Mouse (Mus musculus) forebrain, postnatal 0 days (tissue): ENCODE results near the gene Agrn. TPM values are rescaled to one million over a fixed set of nuclear protein-coding genes. Genes with fewer than 3 reads are reported as not detected.

Experiments used
- ATAC-seq: fragments of 200-750 bp; cut with Nextera tagmentation; 2 replicates; pipeline ENCODE4 v1.8.0; 2017; ENCODE audit warnings: mild to moderate bottlenecking, moderate library complexity
- DNase-seq: peaks from one replicate; pipeline ENCODE4 v3.0.0-alpha.2; 2015
- H3K27ac ChIP-seq: fragments of 300-500 bp; sonication (generic); 2 replicates; pipeline ENCODE4 v1.5.1; 2014; ENCODE audit warnings: low read depth, mild to moderate bottlenecking, antibody characterized with exemption, low read length, moderate library complexity, mixed read lengths
- H3K27me3 ChIP-seq: fragments of 300-500 bp; sonication (generic); 2 replicates; pipeline ENCODE4 v1.6.1; 2014; ENCODE audit warnings: mild to moderate bottlenecking, low read length, mixed read lengths; ENCODE audit not compliant: insufficient read depth
- H3K36me3 ChIP-seq: fragments of 300-500 bp; sonication (generic); 2 replicates; pipeline ENCODE4 v1.6.1; 2014; ENCODE audit warnings: mild to moderate bottlenecking, moderate library complexity; ENCODE audit not compliant: insufficient read depth
- H3K4me1 ChIP-seq: fragments of 300-500 bp; sonication (generic); 2 replicates; pipeline ENCODE4 v1.6.1; 2014; ENCODE audit warnings: antibody characterized with exemption; ENCODE audit not compliant: insufficient read depth
- H3K4me2 ChIP-seq: fragments of 300-500 bp; sonication (generic); 2 replicates; pipeline ENCODE4 v1.6.1; 2014; ENCODE audit warnings: low read depth, mild to moderate bottlenecking, moderate library complexity
- H3K4me3 ChIP-seq: fragments of 300-500 bp; sonication (generic); 2 replicates; pipeline ENCODE4 v1.5.1; 2014; ENCODE audit warnings: low read depth, low read length, mixed read lengths
- H3K9ac ChIP-seq: fragments of 300-500 bp; sonication (generic); 2 replicates; pipeline ENCODE4 v1.6.1; 2014; ENCODE audit warnings: mild to moderate bottlenecking
- H3K9me3 ChIP-seq: fragments of 300-500 bp; sonication (generic); 2 replicates; pipeline ENCODE4 v1.6.1; 2016; ENCODE audit warnings: low read length
- CTCF ChIP-seq: sonication (generic); IDR thresholded peaks from 2 replicates; pipeline ENCODE4 v1.5.1; 2016; ENCODE audit warnings: antibody characterized with exemption, control low read depth, low read depth
- WGBS: fragments of 180-500 bp; shearing (Covaris S2); extraction: QIAGEN DNeasy Blood & Tissue Kit; methylation state at CpG from one replicate; pipeline ENCODE4 v1.1.7; 2014; 5-methylcytosine and 5-hydroxymethylcytosine counted together
- polyA plus RNA-seq: library from polyadenylated mRNA; unstranded; fragments of >200 nt; fragmentation: Nextera tagmentation; extraction: Ambion mirVana; gene quantifications from 2 replicates; pipeline ENCODE4 v1.2.1, GENCODE M21; 2015
- total RNA-seq: library from RNA; depleted of rRNA; stranded (reverse); fragments of >200 nt; gene quantifications from 2 replicates; pipeline ENCODE4 v1.2.3, GENCODE M21; 2014; rRNA removed

Agrn gene
- total RNA-seq (218 and 261 TPM in 2 replicates), polyA plus RNA-seq (48.2 and 61.3 TPM in 2 replicates)

DNA sequence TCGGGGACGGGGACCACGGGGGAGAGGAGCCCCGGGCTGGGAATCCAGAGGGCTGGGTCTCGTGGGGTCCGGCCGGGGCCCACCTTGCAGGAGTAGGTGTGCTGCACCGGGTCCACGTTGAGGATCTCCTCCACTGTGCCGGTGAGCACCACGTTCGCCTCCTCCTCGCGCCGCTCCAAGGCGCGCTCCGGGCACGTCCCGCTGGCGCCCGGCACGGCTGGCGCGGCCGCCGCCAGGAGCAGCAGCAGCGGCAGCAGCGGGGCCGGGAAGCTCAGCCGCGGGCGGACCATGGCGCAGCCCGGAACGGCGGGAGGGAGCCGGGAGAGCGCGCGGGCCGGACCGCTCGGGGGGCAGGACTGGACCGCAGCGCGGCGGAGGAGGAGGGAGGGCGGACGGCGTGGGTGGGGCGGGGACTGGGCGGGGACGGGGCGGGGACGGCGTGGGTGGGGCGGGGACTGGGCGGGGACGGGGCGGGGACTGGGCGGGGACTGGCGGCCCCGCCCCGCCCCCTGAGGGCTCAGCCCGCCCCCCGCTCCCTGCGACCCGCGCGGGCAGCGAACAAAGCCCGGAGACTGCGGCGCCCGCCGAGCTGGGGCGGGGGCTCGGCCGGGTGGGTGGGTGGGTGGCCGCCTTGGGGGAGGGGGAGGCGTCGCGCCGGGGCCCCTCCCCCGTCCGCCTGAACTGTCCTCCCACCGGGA lies at the start of gene Agrn:
Gene Agrn (minus strand): TSS at position 358 of the 698 bp plus-strand sequence.
- Histone ChIP-seq H3K4me2 (peak within 1 kb of the TSS; percentile 91), H3K27ac (peak within 1 kb of the TSS; percentile 80), H3K9me3 (no peaks in the 10 kb centered on the region), H3K4me3 (peak within 1 kb of the TSS; percentile 78), H3K4me1 (peaks cover 11% of the 10 kb centered on the region), H3K36me3 (0 out of 2 replicates have a peak, but pooled peaks cover 3% of the 10 kb centered on the region), H3K27me3 (no peaks in the 10 kb centered on the region), H3K9ac (peak within 1 kb of the TSS; percentile 69)
- no peak for DNase-seq
- no peak for TF ChIP-seq CTCF
- peak; percentile 81 for ATAC-seq
- WGBS, result under 1% methylated on average over 47 of the region's 88 CpGs

DNA sequence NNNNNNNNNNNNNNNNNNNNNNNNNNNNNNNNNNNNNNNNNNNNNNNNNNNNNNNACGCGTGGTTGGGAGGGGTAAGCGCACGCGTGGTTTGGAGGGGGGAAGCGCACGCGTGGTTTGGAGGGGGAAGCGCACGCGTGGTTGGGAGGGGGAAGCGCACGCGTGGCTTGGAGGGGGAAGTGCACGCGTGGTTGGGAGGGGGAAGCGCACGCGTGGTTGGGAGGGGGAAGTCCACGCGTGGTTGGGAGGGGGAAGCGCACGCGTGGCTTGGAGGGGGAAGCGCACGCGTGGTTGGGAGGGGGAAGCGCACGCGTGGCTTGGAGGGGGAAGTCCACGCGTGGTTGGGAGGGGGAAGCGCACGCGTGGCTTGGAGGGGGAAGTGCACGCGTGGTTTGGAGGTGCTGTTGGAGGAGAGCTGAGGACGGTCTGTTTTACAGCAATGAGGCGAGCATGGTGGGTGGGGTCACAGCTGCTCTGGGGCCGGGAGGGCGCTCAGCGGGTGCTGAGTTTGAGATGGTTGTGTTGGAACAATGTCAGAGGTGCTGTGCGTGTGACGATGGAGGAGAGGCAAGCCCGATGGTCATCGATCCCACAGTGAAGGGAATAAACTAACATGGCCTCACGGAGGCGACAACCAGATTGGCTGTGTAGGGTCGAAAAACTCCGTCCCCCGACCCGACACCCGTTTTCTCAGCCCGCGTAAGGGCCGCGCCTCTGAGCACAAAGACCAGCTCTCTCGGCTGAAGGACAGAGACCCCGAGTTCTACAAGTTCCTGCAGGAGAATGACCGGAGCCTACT lies 39.6 kb upstream of the Agrn start:
- Histone ChIP-seq H3K27me3 (no peaks in the 10 kb centered on the region), H3K27ac (no peak overlapping the region), H3K4me3 (peak overlapping the region; percentile 89), H3K4me1 (peaks cover 8% of the 10 kb centered on the region; the same call in 1 of the 2 replicates), H3K4me2 (peak overlapping the region; percentile 87), H3K36me3 (peaks cover 55% of the 10 kb centered on the region), H3K9me3 (no peaks in the 10 kb centered on the region), H3K9ac (no peak overlapping the region)
- no peak for TF ChIP-seq CTCF
- 26% methylated on average over 55 of the region's 60 CpGs for WGBS
- no peak for DNase-seq
- no peak for ATAC-seq

DNA sequence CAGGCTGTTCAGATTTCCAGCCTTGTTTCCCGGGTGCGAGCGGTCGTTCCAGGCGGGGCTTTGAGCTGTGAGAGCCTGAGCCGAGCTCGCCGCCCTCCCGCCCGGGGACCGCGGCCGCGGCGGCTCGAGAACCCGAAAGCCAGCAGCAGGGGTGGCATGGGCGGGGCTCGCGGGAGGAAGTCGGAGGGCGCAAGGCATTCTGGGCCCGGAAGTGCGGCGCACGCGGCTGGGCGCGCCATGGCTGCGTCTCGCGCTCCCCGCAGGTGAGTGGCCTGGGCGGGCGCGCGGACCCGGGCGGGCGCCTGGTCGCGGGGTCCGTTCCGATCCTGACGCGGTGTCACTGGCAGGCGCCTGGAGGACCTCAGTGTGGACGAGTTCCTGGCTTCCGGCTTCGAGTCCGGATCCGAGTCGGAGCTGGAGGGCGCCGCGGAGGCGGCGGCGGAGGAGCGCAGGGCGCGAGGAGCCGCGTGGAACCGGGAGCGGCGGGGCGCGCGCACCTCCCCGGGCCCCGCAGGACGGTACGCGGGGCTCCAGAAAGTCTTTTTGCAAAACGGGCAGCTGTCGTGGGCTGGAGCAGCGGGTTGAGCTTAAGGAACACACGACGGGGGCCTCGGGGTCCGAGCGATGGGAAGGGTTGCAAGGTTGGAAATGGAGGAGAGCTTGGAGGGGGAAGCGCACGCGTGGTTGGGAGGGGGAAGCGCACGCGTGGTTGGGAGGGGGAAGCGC lies 38.7 kb upstream of the Agrn start, which contains the start of gene Noc2l:
Gene Noc2l (plus strand): TSS at position 203 of the 726 bp plus-strand sequence.
- Histone ChIP-seq H3K9ac (peak within 1 kb of the TSS; percentile 79), H3K4me3 (peak within 1 kb of the TSS; percentile 89), H3K4me2 (peak within 1 kb of the TSS; percentile 87), H3K9me3 (no peaks in the 10 kb centered on the region), H3K36me3 (peaks cover 55% of the 10 kb centered on the region), H3K27me3 (no peaks in the 10 kb centered on the region), H3K4me1 (peaks cover 8% of the 10 kb centered on the region; the same call in 1 of the 2 replicates), H3K27ac (peak within 1 kb of the TSS; percentile 88)
- under 1% methylated on average over 89 of the region's 90 CpGs for WGBS
- peak; percentile 95 for DNase-seq
- no peak for TF ChIP-seq CTCF
- ATAC-seq, result peak; percentile 91

DNA sequence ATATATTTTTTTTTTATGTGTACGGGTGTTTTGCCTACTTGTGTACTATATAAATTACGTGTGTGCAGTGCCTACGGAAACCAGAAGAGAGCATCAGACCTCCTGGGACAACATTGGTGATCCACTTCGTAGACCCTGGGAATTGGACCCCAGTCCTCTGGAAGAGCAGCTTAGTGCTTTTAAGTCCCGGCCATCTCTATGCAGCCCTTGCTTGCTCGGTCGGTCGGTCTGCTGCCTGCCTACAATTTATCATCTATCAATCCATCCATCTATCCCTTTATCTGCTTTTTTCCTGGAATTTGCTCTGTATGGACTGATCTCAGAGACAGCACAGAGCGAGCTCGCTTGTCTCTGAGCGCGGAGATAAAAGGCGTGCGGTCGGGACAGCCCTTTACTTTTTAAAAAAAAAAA lies 38.1 kb upstream of the Agrn start:
- ATAC-seq, result peak; percentile 70
- TF ChIP-seq CTCF, result peak; percentile 47
- Histone ChIP-seq H3K27ac (peak overlapping the region; percentile 88), H3K36me3 (peaks cover 54% of the 10 kb centered on the region), H3K4me2 (peak overlapping the region; percentile 87), H3K27me3 (no peaks in the 10 kb centered on the region), H3K9ac (peak overlapping the region; percentile 79), H3K9me3 (no peaks in the 10 kb centered on the region), H3K4me3 (peak overlapping the region; percentile 89), H3K4me1 (peaks cover 8% of the 10 kb centered on the region; the same call in 1 of the 2 replicates)
- peak; percentile 84 for DNase-seq
- WGBS, result under 1% methylated on average over 15 of the region's 15 CpGs

DNA sequence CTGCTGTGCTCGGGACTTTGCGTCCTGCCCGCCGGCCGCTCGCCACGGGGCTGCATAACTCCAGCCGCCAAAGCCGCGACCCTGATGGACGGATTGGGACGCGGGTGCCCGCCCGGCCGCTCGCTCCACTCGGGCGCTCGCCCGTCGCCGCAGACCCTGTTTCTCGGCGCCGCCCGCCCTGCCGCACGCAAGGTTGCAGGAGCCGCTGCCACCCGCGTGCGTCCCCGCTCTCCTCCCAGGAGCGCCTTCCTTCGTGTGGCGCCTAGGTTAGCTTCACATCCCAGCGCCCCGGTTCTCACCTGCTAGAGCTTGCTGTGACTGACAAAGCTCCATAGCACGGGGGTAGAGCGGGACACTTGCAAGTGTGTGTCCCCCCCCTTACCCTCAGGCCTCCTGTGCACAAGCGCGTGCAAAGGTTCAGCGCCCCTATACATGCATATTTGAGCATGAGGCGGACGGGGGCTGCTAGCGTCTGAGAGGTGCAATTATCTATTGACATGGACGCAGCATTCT lies 37.5 kb upstream of the Agrn start, which contains the start of gene Plekhn1:
Gene Plekhn1 (minus strand): TSS at position 157 of the 513 bp plus-strand sequence.
- Histone ChIP-seq H3K9me3 (no peaks in the 10 kb centered on the region), H3K4me3 (peak within 1 kb of the TSS; percentile 89), H3K27me3 (no peaks in the 10 kb centered on the region), H3K36me3 (peaks cover 54% of the 10 kb centered on the region), H3K4me1 (peaks cover 8% of the 10 kb centered on the region; the same call in 1 of the 2 replicates), H3K4me2 (peak within 1 kb of the TSS; percentile 87), H3K27ac (peak within 1 kb of the TSS; percentile 88), H3K9ac (peak within 1 kb of the TSS; percentile 79)
- DNase-seq (peak; percentile 84), ATAC-seq (peak; percentile 62)
- no peak for TF ChIP-seq CTCF
- WGBS, result under 1% methylated on average over 46 of the region's 48 CpGs

DNA sequence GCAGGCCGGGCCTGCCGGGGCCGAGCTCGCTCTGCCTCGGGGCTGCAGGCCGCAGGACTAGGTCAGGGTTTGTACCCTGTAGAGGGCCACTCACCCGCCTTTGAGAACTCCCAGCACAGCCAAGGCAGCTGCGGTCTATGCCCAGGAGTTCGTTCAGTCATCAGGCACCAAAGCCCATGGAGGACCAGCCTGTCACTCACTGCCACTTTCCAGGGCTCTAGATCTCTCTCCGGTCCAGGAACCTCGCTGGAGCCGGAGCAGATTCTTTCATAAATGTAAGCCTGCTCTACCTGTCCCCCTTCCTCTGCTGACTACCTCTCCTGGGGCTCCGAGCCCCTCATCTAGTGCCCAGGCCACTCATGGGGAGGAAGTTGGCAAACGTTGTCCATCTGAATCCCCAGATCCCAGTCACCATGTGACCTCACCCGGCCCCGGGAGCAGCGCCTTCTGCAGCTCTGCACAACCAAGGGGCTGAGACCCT lies 36.8 kb upstream of the Agrn start:
- no peaks in the 10 kb centered on the region for H3K9me3 ChIP-seq
- H3K4me2 ChIP-seq, result peak overlapping the region; percentile 87
- peaks cover 54% of the 10 kb centered on the region for H3K36me3 ChIP-seq
- no peak for TF ChIP-seq CTCF
- ATAC-seq (no peak), DNase-seq (peak; percentile 36)
- no peaks in the 10 kb centered on the region for H3K27me3 ChIP-seq
- peak overlapping the region; percentile 87 for H3K27ac ChIP-seq
- 4% methylated on average over 17 of the region's 17 CpGs for WGBS
- peaks cover 8% of the 10 kb centered on the region; the same call in 1 of the 2 replicates for H3K4me1 ChIP-seq
- peak overlapping the region; percentile 89 for H3K4me3 ChIP-seq
- peak overlapping the region; percentile 67 for H3K9ac ChIP-seq
